Mouse (Mus musculus) intestine, embryonic 15.5 days (tissue): ENCODE measurements around the gene Slc25a47. TPM values are rescaled to one million over a fixed set of nuclear protein-coding genes. Genes with fewer than 3 reads are reported as not detected.

ENCODE experiments used
- ATAC-seq: fragments of 200-750 bp; cut with Nextera tagmentation; 2 replicates; pipeline ENCODE4 v1.8.0; 2017; ENCODE audit warnings: moderate TSS enrichment, moderate library complexity
- H3K27ac ChIP-seq: fragments of 300-500 bp; sonication (generic); 2 replicates; pipeline ENCODE4 v1.5.1; 2015; ENCODE audit warnings: mild to moderate bottlenecking, inconsistent platforms
- H3K27me3 ChIP-seq: fragments of 300-500 bp; sonication (generic); replicated peaks from 2 replicates; pipeline ENCODE4 v1.6.1; 2015; ENCODE audit warnings: inconsistent platforms
- H3K36me3 ChIP-seq: fragments of 300-500 bp; sonication (generic); 2 replicates; pipeline ENCODE4 v1.6.1; 2015; ENCODE audit warnings: inconsistent platforms
- H3K4me1 ChIP-seq: fragments of 300-500 bp; sonication (generic); replicated peaks from 2 replicates; pipeline ENCODE4 v1.6.1; 2015; ENCODE audit warnings: inconsistent platforms
- H3K4me2 ChIP-seq: fragments of 300-500 bp; sonication (generic); replicated peaks from 2 replicates; pipeline ENCODE4 v1.6.1; 2015; ENCODE audit warnings: mild to moderate bottlenecking, inconsistent platforms
- H3K4me3 ChIP-seq: fragments of 300-500 bp; sonication (generic); replicated peaks from 2 replicates; pipeline ENCODE4 v1.5.1; 2015; ENCODE audit warnings: inconsistent platforms
- H3K9ac ChIP-seq: fragments of 300-500 bp; sonication (generic); 2 replicates; pipeline ENCODE4 v1.6.1; 2015; ENCODE audit warnings: inconsistent platforms
- H3K9me3 ChIP-seq: fragments of 300-500 bp; sonication (generic); 2 replicates; pipeline ENCODE4 v1.6.1; 2016; ENCODE audit warnings: inconsistent platforms
- WGBS: fragments of 180-500 bp; shearing (Covaris S2); methylation state at CpG from one replicate; pipeline ENCODE4 v1.1.7; 2015; 5-methylcytosine and 5-hydroxymethylcytosine counted together
- polyA plus RNA-seq: library from polyadenylated mRNA; unstranded; fragments of >200 nt; fragmentation: Nextera tagmentation; extraction: Ambion mirVana; gene quantifications from 2 replicates; pipeline ENCODE4 v1.2.1, GENCODE M21; 2015

Slc25a47 gene
- polyA plus RNA-seq, 1 experiment from 2014 or later: 7.3 TPM

- Histone ChIP-seq H3K27me3 (no peaks in the 10 kb centered on the region), H3K4me3 (no peak overlapping the region)
- no peak for ATAC-seq
These were observed 13.7 kb downstream of the Slc25a47 start for GRCm38 (mm10) chr12:108849488-108850022.

GRCm38 (mm10) chr12:108850129-108850528 is 14.3 kb downstream of the Slc25a47 start:
- H3K9me3 ChIP-seq: no peaks in the 10 kb centered on the region
- no peak overlapping the region for H3K4me2 ChIP-seq
- no peak overlapping the region for H3K9ac ChIP-seq
- ATAC-seq: no peak
- no peak overlapping the region for H3K4me3 ChIP-seq
- H3K36me3 ChIP-seq: no peaks in the 10 kb centered on the region
- H3K4me1 ChIP-seq: no peaks in the 10 kb centered on the region
- WGBS: 40% methylated on average over 8 of the region's 8 CpGs
- H3K27ac ChIP-seq: no peak overlapping the region
- H3K27me3 ChIP-seq: no peaks in the 10 kb centered on the region

More at GRCm38 (mm10) chr12:108849488-108850022, 13.7 kb downstream of the Slc25a47 start:
- Histone ChIP-seq H3K36me3 (0 out of 2 replicates have a peak, but pooled peaks cover 5% of the 10 kb centered on the region), H3K4me1 (no peaks in the 10 kb centered on the region), H3K4me2 (no peak overlapping the region), H3K27ac (no peak overlapping the region), H3K9me3 (no peaks in the 10 kb centered on the region), H3K9ac (no peak overlapping the region)
- 67% methylated on average over 4 of the region's 4 CpGs for WGBS

DNA sequence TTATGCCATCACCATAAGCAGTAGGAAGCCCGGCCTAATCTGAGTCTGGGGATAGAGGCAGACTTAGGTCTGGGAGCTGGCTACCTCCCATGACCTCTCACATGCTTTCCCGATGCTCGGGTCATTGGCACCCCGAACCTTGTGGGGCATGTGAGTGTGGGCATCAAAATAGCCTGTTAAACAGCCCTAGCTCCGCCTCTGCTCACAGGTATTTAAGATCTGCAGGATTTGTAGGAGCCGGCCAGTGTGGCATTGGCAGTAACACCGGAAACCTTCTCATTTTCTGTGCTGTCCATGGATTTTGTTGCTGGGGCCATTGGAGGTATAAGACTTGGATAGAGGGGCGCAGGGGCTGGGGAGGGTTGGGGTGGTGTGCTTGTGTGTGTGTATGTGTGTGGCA is 15.0 kb downstream of the Slc25a47 start:
- ATAC-seq: no peak
- Histone ChIP-seq H3K36me3 (no peaks in the 10 kb centered on the region), H3K4me1 (no peaks in the 10 kb centered on the region), H3K4me3 (no peak overlapping the region), H3K27me3 (no peaks in the 10 kb centered on the region), H3K9me3 (no peaks in the 10 kb centered on the region), H3K27ac (no peak overlapping the region), H3K9ac (no peak overlapping the region), H3K4me2 (no peak overlapping the region)
- WGBS: 88% methylated on average over 8 of the region's 8 CpGs

DNA sequence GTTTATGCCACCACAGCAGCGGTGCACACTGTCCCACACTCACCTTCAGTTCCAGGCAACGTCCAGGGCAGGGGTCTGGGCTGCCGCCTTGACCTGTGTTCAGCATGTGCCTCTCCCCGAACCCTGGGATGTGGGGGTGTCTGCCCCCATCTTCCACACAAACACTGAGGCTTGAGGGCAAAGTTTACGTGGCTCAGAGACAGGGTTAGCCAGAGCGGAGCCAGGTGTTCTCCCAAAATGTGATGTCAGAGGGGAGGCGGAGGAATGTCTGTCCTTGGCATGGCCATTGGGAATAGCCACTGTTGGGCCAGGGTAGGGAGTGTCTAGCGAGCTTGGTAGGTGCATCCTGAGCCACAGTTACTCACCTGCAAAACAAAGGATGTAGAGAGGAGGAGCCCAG is 17.0 kb downstream of the Slc25a47 start:
- H3K4me3 ChIP-seq: no peak overlapping the region
- peaks cover 3% of the 10 kb centered on the region; the same call in 1 of the 2 replicates for H3K4me1 ChIP-seq
- no peak overlapping the region for H3K4me2 ChIP-seq
- H3K9me3 ChIP-seq: no peaks in the 10 kb centered on the region
- H3K36me3 ChIP-seq: no peaks in the 10 kb centered on the region
- H3K27ac ChIP-seq: no peak overlapping the region
- H3K27me3 ChIP-seq: no peaks in the 10 kb centered on the region
- no peak overlapping the region for H3K9ac ChIP-seq
- WGBS: 88% methylated on average over 8 of the region's 8 CpGs
- ATAC-seq: no peak

DNA sequence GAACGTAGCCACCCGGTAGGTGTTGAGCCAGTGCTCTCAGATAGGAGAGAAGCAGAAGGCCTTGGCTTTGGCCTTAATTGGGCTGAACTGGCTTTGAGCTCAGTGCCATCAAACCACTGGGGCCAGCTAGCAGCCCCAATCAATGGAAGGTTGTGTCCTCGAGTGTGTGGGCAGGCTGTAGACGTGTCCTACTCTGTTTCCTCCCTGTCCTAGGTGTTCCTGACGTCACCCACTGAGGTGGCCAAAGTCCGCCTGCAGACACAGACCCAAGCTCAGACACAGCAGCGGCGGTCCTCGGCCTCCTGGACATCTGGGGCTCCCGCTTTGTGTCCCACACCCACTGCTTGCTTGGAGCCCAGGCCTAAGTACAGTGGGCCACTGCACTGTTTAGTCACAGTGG is 19.2 kb downstream of the Slc25a47 start:
- Histone ChIP-seq H3K4me2 (no peak overlapping the region), H3K4me1 (peaks cover 5% of the 10 kb centered on the region; the same call in 1 of the 2 replicates), H3K27me3 (no peaks in the 10 kb centered on the region), H3K4me3 (no peak overlapping the region), H3K36me3 (peaks cover 4% of the 10 kb centered on the region; the same call in 1 of the 2 replicates), H3K27ac (no peak overlapping the region), H3K9ac (no peak overlapping the region), H3K9me3 (no peaks in the 10 kb centered on the region)
- WGBS: 74% methylated on average over 10 of the region's 10 CpGs
- peak; percentile 87 for ATAC-seq

GRCm38 (mm10) chr12:108856186-108856585 is 20.3 kb downstream of the Slc25a47 start:
- Histone ChIP-seq H3K4me2 (no peak overlapping the region), H3K4me3 (no peak overlapping the region), H3K27me3 (no peaks in the 10 kb centered on the region), H3K36me3 (peaks cover 15% of the 10 kb centered on the region), H3K4me1 (peaks cover 5% of the 10 kb centered on the region; the same call in 1 of the 2 replicates), H3K9me3 (no peaks in the 10 kb centered on the region), H3K9ac (no peak overlapping the region), H3K27ac (no peak overlapping the region)
- 87% methylated on average over 8 of the region's 8 CpGs for WGBS
- ATAC-seq: no peak

DNA sequence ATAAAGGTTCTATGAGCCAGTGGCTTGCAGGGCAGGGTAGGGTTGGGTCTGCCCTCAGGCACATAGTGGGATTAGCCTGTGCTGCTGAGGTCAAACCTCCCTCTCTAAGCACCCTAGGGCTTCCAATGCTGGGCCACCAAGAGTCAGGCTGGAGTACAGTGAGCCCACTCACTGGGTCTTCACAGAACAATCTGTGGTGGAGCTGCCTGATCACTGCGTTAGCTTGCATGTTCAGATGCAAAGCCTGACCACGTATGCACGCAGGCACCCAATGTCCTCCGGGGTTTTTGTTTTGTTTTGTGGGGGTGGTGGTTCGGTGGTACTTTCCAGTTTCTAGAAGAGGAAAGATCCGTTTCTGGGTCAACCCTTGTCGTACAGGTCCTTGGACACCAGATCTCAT is 21.3 kb downstream of the Slc25a47 start:
- ATAC-seq: no peak
- peak overlapping the region; percentile 57; the same call in 1 of the 2 replicates for H3K27ac ChIP-seq
- 84% methylated on average over 7 of the region's 7 CpGs for WGBS

DNA sequence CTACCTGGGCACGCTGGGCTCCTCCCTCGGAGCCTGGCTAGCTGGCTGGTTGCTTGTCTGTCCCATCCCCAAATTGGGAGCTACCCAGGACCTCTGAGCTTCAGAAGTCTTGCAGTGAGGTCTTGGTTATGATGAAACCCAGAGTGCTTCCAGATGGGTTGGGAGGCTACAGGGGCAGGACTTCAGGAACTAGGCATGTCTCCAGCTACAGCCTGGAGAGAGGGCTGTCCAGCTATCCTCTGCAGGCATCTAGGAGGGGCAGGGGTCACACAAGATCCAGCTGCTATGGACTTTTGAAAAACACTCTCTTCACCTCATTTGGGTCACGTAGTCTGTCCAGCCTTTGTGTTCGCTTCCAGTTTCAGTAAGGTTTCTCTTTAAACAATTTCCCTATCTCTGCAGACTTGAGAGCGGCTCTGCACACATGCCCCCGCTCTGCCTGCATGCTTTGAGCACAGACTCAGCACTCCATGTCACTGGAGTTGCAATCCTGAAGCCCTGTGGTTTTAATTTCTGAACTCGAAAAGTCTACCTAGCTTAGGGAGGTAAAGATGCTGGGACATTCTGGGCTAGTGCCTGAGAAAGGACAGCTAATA is 21.8 kb downstream of the Slc25a47 start:
- no peaks in the 10 kb centered on the region for H3K9me3 ChIP-seq
- no peak overlapping the region for H3K4me2 ChIP-seq
- no peak overlapping the region for H3K9ac ChIP-seq
- no peak for ATAC-seq
- no peak overlapping the region for H3K4me3 ChIP-seq
- H3K36me3 ChIP-seq: peaks cover 20% of the 10 kb centered on the region
- H3K4me1 ChIP-seq: peaks cover 5% of the 10 kb centered on the region; the same call in 1 of the 2 replicates
- peak overlapping the region; percentile 57; the same call in 1 of the 2 replicates for H3K27ac ChIP-seq
- no peaks in the 10 kb centered on the region for H3K27me3 ChIP-seq
- WGBS: 67% methylated on average over 7 of the region's 7 CpGs

More for the DNA sequence above, 21.3 kb downstream of the Slc25a47 start:
- no peak overlapping the region for H3K9ac ChIP-seq
- H3K9me3 ChIP-seq: no peaks in the 10 kb centered on the region
- peaks cover 15% of the 10 kb centered on the region for H3K36me3 ChIP-seq
- H3K27me3 ChIP-seq: no peaks in the 10 kb centered on the region
- H3K4me3 ChIP-seq: no peak overlapping the region
- H3K4me1 ChIP-seq: peaks cover 5% of the 10 kb centered on the region; the same call in 1 of the 2 replicates
- H3K4me2 ChIP-seq: no peak overlapping the region

- H3K4me3 ChIP-seq: no peak overlapping the region
- H3K27ac ChIP-seq: 0 out of 2 replicates have a peak overlapping the region, but pooled peaks have one; percentile 19
- H3K4me2 ChIP-seq: no peak overlapping the region
- H3K27me3 ChIP-seq: no peaks in the 10 kb centered on the region
- no peak for ATAC-seq
- H3K36me3 ChIP-seq: peaks cover 21% of the 10 kb centered on the region
- 82% methylated on average over 5 of the region's 5 CpGs for WGBS
- peaks cover 5% of the 10 kb centered on the region; the same call in 1 of the 2 replicates for H3K4me1 ChIP-seq
- no peak overlapping the region for H3K9ac ChIP-seq
- no peaks in the 10 kb centered on the region for H3K9me3 ChIP-seq
These were observed 22.6 kb downstream of the Slc25a47 start for GRCm38 (mm10) chr12:108858486-108858885.

DNA sequence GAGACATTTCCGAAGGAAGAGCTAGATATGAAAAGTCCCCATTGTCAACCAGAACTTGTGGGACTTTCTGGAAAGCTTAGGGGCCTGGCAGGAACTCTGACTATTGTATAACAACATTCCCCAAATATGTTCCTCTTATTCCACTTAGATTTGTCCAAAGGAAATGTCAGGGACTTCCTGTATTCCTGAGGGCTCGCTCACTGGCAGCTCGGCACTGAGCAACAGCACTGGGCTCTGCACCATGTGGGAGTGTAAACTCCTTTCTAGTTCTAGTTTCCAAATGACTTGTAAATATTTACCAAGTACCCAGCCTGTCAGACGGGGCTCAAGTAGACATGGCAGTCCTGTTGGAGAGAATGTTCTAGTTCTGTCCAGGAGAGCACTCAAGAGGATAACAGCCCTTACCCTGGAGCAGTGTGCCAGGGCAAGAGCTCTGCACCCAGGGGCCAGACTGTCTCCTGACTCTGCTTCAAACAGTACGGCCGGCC is 29.2 kb downstream of the Slc25a47 start:
- Histone ChIP-seq H3K9ac (no peak overlapping the region), H3K9me3 (no peaks in the 10 kb centered on the region), H3K4me1 (no peaks in the 10 kb centered on the region), H3K27me3 (no peaks in the 10 kb centered on the region), H3K4me2 (no peak overlapping the region), H3K4me3 (no peak overlapping the region), H3K27ac (peak overlapping the region; percentile 28; the same call in 1 of the 2 replicates), H3K36me3 (peaks cover 57% of the 10 kb centered on the region)
- WGBS: 64% methylated on average over 6 of the region's 6 CpGs
- ATAC-seq: no peak

- H3K9ac ChIP-seq: no peak overlapping the region
- no peak overlapping the region for H3K4me2 ChIP-seq
- no peaks in the 10 kb centered on the region for H3K9me3 ChIP-seq
- no peak for ATAC-seq
- H3K27me3 ChIP-seq: no peaks in the 10 kb centered on the region
- no peak overlapping the region for H3K27ac ChIP-seq
- no peaks in the 10 kb centered on the region for H3K4me1 ChIP-seq
- WGBS: 78% methylated on average over 2 of the region's 2 CpGs
- H3K4me3 ChIP-seq: no peak overlapping the region
- H3K36me3 ChIP-seq: peaks cover 46% of the 10 kb centered on the region
These were observed 33.7 kb downstream of the Slc25a47 start for GRCm38 (mm10) chr12:108869575-108869974.

- Histone ChIP-seq H3K4me1 (no peaks in the 10 kb centered on the region), H3K9me3 (no peaks in the 10 kb centered on the region), H3K4me2 (no peak overlapping the region), H3K27ac (no peak overlapping the region), H3K36me3 (peaks cover 26% of the 10 kb centered on the region), H3K9ac (no peak overlapping the region), H3K27me3 (no peaks in the 10 kb centered on the region), H3K4me3 (no peak overlapping the region)
- ATAC-seq: no peak
- WGBS: 91% methylated on average over 5 of the region's 5 CpGs
These were observed 37.3 kb downstream of the Slc25a47 start for GRCm38 (mm10) chr12:108873122-108873521.
